Mouse (Mus musculus) mouse trophoblast stem cell (cell line): ENCODE data around the gene Alk.

Experiments used
- in situ Hi-C, 2 experiments: fragments of 300-500 bp; cut with MseI, MboI; formaldehyde crosslinking; loops; 2 replicates in 1 of 2; 3 replicates in 1 of 2; pipeline ENCODE4 v1.15.1; 2025

The Alk gene

DNA sequence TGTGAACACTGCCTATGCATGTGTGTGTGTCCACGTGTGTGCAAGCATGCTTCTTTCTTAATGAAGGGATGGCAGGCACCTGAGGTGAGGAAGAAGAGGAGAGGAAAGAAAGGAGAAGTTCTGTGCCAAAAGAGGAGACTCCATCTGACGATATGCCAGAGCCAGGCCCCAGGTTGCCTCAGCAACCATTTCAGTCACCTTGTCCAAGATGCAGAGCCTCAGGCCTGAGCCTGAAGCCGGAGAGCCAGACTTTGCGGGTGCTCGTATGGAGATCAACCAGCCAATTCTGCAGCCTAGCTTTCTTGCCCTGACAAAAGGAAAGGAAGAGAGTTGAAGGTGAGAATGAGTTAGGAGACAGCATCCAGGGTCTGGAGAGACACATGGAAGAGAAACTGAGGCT, 566.1 kb downstream of the Alk start:
- in situ Hi-C loops, result no loop called here

DNA sequence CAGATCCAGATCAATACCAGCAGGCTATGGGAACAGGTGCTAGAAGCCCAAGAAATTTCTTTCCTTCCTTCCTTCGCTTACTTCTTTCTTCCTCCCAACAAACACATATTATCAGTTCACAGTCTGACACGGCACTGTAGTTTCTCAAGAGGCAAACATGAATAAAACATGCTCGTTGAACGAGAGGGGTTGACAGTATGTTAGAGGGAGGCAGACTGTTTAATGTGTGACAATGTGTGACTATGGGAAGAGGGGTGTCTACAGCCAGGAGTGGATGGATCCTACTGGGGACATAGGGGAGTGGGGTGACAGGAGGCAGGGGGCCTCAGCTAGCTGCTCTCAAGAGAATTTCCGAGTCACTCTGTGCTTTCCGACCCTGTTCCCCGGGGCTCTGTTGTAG, 573.8 kb downstream of the Alk start:
- in situ Hi-C loops, result no loop called here

GRCm38 (mm10) chr17:72023323-72023722, 581.1 kb downstream of the Alk start:
- in situ Hi-C loops, result no loop called here

GRCm38 (mm10) chr17:72021733-72022669, 582.4 kb downstream of the Alk start:
- in situ Hi-C loops, result no loop called here

DNA sequence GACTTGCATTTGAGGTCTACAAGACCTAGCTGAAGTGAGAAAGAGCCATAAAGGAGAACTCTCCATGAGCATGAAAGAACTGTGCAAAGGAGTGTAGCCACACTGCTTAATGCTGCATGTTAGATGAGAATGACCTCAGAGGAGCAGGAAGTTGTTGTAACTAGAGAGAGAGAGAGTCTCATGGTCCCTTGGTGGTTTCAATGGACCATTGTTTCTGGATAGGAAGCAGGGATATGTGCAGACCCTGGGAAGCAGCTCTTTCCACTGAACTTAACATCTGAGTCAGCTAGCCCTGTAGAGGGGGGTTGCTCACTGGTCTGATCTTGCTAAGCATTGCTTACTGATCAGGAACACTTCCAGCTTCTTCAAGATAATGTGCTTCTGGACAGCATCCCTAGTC, 587.1 kb downstream of the Alk start:
- in situ Hi-C loops, result no loop called here

DNA sequence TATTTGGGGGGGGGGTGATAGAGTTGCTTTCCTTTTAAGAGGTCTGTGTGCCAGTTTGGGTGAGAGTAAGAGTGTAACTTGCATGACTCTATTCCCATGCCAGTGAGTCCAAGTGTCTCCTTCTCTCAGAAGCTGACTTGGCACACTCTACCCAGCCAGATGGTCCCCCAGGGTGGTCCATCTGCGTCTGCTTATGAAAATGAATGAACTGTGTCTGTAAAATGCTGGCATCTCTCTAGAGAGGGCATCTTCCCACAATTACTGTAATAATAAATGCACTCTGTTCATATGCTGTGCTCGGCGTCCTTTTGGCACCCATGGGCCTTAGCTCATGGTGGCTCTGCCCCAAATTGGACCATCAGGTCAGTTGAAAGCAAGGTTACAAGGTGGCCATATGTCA, 589.2 kb downstream of the Alk start:
- in situ Hi-C loops, result no loop called here

DNA sequence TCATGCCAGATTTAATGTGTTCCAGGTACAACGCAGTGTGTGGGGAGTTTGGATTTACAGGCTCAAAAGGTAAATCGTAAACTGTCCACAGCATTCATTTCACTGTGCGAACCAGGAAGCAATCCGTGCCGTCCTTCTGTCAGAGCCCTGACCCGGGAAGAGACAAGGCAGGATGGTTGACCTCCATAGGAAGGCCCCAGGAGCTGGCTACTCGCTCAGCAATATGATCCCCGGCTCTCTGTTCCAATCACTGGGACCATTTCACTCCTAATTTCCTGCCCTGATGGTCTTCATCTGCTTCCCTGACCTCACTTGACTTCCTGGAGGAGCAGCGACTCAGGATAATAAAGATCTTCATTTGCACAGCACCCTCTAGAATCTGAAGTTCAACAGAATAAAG, 591.7 kb downstream of the Alk start:
- in situ Hi-C loops, result no loop called here

DNA sequence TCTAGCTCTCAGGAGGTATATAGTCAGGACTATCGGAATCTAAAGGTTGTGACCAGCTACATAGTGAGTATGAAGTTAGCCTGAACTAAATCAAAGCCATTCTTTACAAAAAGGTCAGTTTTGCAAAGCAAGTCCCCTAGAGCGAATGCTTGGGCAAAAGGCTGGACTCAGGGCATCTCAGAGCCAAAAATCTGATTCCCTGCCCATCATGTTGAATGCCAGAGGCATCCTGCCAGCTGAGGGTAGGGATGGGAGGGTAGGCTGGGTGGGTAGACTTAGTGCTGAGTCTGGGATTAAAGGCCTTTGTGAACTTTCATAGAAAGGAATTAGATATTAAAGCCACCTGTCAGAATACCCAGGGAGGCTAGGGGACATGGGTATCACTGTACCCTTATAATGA, 594.6 kb downstream of the Alk start:
- in situ Hi-C loops, result no loop called here

DNA sequence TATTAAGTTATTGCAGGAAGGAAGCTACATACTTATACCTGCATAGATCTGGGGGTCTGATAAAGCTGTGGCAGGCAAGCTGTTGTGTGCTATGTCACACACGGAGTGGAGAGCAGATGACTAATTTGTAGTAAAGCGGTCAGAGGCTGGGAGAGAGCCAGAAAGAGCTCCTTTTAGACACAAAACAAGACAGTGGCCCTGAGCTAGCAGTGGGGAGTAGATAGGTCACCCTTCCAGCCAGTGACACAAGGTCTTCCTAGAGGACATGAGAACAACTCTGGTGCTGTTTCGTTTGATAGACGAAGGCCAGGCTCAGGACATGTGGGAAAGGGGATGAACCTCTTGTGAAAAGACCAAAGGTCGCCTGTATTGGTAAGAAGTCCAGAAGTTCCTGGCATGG, 596.0 kb downstream of the Alk start:
- in situ Hi-C loops, result no loop called here

DNA sequence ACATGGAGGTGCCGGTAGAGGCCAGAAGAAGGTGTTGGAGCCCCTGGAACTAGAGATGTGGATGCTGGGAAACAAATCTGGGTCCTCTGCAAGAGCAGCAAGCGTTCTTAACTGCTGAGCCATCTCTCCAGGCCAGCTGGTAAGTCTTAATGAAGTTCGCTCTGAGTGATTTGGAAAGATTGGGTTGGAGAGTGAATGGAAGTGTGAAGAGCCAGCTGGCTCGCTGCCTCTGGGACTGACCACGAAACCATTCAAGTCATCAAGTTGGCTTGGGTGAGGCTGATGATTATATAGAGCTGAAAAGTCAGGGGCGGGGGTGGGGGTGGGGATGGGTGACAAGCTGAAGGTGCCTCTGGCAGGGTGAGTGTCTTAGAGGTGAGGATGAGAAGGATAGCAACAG, 599.1 kb downstream of the Alk start:
- in situ Hi-C loops, result no loop called here

- in situ Hi-C loops, result no loop called here
Observed at GRCm38 (mm10) chr17:71999527-72000482, 604.6 kb downstream of the Alk start.

DNA sequence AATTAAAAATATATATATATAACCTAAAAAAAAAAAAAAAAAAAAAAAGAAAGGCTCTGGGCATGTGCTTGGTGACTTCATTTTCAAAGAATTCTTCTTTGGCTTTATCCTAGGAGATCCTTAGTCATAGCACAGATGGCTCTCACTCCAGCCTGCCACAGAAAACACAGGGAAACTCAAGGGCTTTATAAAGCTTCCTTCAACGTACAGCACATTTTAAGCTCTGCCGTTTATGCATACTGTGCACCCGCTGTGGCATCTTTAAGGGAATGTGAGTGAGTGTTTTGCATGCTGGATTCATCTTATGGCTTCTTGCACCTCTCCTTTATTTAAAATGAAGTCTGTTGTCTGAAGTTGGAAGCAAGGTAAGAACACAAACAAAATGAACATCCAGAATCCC, 606.7 kb downstream of the Alk start:
- in situ Hi-C loops, result no loop called here

DNA sequence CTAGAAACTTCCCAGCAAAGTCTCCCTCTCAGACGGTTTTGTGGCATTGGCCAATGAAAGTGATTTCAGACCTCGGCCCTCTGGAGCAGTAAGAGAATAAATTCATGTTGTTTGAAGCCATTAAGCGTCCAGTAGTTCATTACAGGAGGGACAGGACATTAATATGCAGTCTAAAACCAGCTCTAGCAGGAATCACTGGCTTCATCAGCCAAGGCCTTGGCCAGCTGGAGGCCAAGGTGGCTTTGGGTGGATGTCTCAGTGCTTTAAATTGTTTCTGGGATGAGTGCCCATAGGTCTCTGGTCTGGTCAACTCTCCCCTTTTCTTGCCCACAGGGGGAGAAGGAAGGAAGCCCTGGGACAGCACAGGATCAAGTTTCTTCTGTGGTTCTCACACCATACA, 608.9 kb downstream of the Alk start:
- in situ Hi-C loops, result no loop called here

DNA sequence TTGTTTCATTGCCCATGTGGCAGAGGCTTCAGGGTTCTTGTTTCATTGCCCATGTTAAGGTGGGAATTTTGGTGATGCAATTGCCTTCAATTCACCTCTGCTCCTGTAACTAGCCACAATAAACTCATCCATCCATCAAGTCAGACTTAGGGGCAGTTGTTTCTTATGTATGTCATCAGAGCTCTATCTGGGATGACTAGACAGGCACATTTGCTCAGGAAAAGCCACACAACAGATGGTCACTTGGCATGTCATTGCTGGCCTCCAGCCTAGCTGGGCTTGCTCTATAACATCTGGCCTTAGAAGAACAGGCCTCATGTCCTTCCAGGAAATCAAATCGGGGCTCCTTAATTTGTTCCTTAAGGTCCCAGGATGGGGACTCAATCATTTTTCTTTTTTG, 610.3 kb downstream of the Alk start:
- in situ Hi-C loops, result no loop called here

- in situ Hi-C loops, result no loop called here
Observed at GRCm38 (mm10) chr17:71993011-71993410, 611.4 kb downstream of the Alk start.

- in situ Hi-C loops, result no loop called here
Observed at GRCm38 (mm10) chr17:71991260-71991659, 613.2 kb downstream of the Alk start.

GRCm38 (mm10) chr17:71990176-71990720, 614.2 kb downstream of the Alk start:
- in situ Hi-C loops, result no loop called here

DNA sequence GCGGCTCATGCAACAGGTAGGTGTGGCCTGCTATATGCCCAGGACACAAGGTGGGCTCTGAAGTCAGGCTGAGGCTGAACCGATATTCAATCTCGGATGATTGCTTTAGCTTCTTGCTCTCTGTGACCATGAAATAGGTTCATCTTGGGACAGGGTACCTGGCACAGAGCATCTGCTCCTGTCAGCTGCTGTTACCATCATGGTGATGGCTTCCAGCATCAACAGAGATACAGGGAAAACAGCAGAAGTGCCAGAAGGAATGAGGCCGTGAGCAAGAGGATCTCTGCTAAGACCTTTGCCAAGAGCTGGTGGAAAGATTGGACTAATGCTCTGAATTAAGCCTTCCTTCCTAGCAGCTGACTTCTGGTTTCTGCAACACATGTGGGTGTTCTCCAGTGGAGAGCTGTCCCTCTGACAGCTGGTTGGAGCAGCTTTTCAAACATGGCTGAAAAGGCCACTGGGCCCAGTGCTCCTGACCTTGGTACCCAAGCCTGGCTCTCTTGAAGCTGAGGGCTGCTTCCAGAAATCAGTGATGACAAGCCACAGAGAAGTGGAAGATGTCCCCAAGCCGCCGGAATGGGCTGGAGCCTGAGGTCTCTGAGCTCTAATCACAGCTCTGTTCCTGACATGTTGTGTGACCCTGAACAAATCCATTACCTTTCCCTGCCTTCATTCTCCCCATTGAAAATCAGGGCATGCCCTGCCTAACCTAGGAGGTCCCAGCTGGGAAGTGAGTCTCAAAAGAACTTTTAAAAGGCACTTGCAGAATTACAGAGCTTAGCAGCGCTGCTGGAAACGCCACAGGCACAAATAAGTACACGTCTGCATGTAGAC, 615.5 kb downstream of the Alk start:
- in situ Hi-C loops, result no loop called here

- in situ Hi-C loops, result no loop called here
Observed at GRCm38 (mm10) chr17:71986998-71987397, 617.4 kb downstream of the Alk start.

DNA sequence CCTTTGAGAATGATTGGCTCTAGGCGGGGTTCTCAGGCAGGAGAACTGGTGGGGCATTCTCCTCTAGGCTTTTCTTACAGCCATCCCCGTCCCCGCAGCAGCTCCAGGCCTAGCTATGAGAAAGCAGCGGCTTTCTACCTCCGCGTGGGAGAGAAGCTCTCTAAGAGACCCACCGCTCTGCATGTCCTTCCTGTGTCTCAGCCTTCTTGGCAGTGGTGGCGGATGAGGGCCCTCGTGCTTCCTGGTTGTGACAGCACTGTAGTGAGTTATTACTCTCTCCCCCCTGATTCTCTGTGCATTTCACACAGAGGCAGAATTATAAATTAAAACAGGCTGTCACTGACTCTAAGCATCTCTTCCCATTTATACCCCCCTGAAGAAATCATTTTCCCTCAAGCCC, 618.0 kb downstream of the Alk start:
- in situ Hi-C loops, result no loop called here

DNA sequence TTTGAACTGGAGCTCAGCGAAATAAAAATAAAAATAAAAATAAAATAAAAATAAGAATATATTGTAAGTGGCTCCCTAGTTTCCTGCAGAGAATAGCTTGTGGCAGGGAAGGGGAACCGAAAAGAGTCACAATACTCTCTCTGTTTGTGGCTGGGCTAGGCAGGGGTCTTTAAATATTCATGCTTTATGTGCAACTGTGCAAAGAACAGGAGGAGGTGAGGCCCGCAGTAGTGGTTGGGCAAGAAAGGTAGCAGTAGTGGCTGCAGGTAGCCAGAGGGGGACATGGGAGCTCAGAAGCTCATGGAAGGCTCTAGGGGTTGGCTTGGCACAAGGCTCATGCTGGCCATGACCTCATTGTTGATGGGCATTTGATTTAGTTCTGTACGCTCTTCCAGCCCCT, 623.2 kb downstream of the Alk start:
- in situ Hi-C loops, result no loop called here
